Mouse (Mus musculus): Measurements from ENCODE around the gene Aldh4a1.

GRCm38 (mm10) chr4:139587773-139588172 is 34.9 kb upstream of the Aldh4a1 start:
- no peak for TF ChIP-seq POLR2A (IDR thresholded peaks at IDR 0.05; ENCODE audit: insufficient read depth, low read depth, low read length)
- TF ChIP-seq CTCF (IDR thresholded peaks at IDR 0.05): no peak
- no peak for TF ChIP-seq EP300 (IDR thresholded peaks at IDR 0.05; ENCODE audit: insufficient read depth, low read depth, low read length)
